Mouse (Mus musculus) liver, embryonic 12.5 days (tissue): ENCODE results near the gene Vps37c. TPM values are rescaled to one million over a fixed set of nuclear protein-coding genes. Genes with fewer than 3 reads are reported as not detected.
A peak's percentile ranks its signal among the peaks of the same experiment; 100 is the strongest.

Experiments used
- ATAC-seq: fragments of 200-750 bp; cut with Nextera tagmentation; 2 replicates; pipeline ENCODE4 v1.8.0; 2017; ENCODE audit warnings: moderate number of reproducible peaks, mild to moderate bottlenecking, moderate library complexity
- H3K27ac ChIP-seq: fragments of 300-500 bp; sonication (generic); 2 replicates; pipeline ENCODE4 v1.5.1; 2016; ENCODE audit warnings: mild to moderate bottlenecking
- H3K27me3 ChIP-seq: fragments of 300-500 bp; sonication (generic); replicated peaks from 2 replicates; pipeline ENCODE4 v1.6.1; 2016; ENCODE audit warnings: mild to moderate bottlenecking, moderate library complexity
- H3K36me3 ChIP-seq: fragments of 300-500 bp; sonication (generic); 2 replicates; pipeline ENCODE4 v1.6.1; 2016; ENCODE audit warnings: mild to moderate bottlenecking, moderate library complexity
- H3K4me1 ChIP-seq: fragments of 300-500 bp; sonication (generic); 2 replicates; pipeline ENCODE4 v1.6.1; 2016
- H3K4me2 ChIP-seq: fragments of 300-500 bp; sonication (generic); 2 replicates; pipeline ENCODE4 v1.6.1; 2016; ENCODE audit warnings: mild to moderate bottlenecking, moderate library complexity
- H3K4me3 ChIP-seq: fragments of 300-500 bp; sonication (generic); 2 replicates; pipeline ENCODE4 v1.5.1; 2016; ENCODE audit warnings: mild to moderate bottlenecking, moderate library complexity
- H3K9ac ChIP-seq: fragments of 300-500 bp; sonication (generic); 2 replicates; pipeline ENCODE4 v1.6.1; 2016; ENCODE audit warnings: mild to moderate bottlenecking, moderate library complexity
- H3K9me3 ChIP-seq: fragments of 300-500 bp; sonication (generic); replicated peaks from 2 replicates; pipeline ENCODE4 v1.6.1; 2016; ENCODE audit warnings: mild to moderate bottlenecking, moderate library complexity
- WGBS: fragments of 180-500 bp; shearing (Covaris S2); methylation state at CpG from one replicate; pipeline ENCODE4 v1.1.7; 2016; ENCODE audit not compliant: insufficient replicate concordance; 5-methylcytosine and 5-hydroxymethylcytosine counted together
- polyA plus RNA-seq: library from polyadenylated mRNA; unstranded; fragments of >200 nt; fragmentation: Nextera tagmentation; extraction: Ambion mirVana; gene quantifications from 2 replicates; pipeline ENCODE4 v1.2.1, GENCODE M21; 2016

Gene Vps37c
- polyA plus RNA-seq, 1 experiment from 2014 or later, result 14.5 TPM

DNA sequence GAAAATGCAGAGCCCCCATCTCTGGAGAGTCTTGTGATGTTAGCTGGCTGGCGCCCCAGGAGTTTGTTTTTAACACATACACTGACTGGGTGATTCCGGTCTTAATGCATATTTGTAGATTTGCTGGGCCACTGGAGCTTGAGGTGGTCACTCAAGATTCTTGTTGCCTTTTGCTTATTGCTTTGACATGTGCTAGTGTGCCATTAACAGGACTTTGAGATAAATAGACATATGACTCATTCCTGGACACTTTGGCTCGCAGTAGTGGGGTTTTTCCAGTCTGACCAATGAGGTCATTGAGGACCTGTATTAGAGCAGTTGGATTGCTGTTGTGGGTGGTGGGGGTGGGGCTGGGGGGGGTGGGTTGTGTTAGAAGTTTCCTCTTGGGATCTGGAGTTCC is 1.8 kb downstream of the Vps37c start:
- H3K27ac ChIP-seq, result peak overlapping the region; percentile 95
- WGBS, result 70% methylated on average over 3 of the region's 3 CpGs
- H3K9ac ChIP-seq, result no peak overlapping the region
- peak overlapping the region; percentile 82 for H3K4me2 ChIP-seq
- no peaks in the 10 kb centered on the region for H3K27me3 ChIP-seq
- peaks cover 3% of the 10 kb centered on the region; the same call in 1 of the 2 replicates for H3K36me3 ChIP-seq
- ATAC-seq, result no peak
- no peaks in the 10 kb centered on the region for H3K9me3 ChIP-seq
- H3K4me3 ChIP-seq, result peak overlapping the region; percentile 79
- peaks cover 73% of the 10 kb centered on the region for H3K4me1 ChIP-seq

DNA sequence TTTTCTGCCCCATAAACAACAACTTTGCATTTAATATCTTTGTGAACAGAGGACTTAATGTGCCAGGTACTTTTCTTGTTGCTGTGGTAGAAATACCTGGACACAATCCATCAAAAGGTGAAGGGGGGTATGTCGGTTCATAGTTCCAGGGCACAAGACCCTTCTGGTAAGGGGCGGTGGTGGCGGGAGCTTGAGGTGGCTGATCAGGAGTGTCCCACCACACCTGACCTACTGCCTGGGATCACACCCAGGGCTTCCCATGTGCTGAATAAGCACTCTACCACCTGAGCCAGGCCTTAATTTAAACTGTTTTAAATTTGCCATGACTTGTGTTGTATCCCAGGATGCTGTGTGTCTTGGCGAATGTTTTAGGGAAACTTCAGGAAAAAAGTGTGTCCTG is 2.6 kb downstream of the Vps37c start:
- Histone ChIP-seq H3K4me2 (peak overlapping the region; percentile 82), H3K27me3 (no peaks in the 10 kb centered on the region), H3K4me1 (peaks cover 73% of the 10 kb centered on the region), H3K9me3 (no peaks in the 10 kb centered on the region), H3K36me3 (peaks cover 3% of the 10 kb centered on the region; the same call in 1 of the 2 replicates), H3K4me3 (0 out of 2 replicates have a peak overlapping the region, but pooled peaks have one; percentile 16), H3K9ac (peak overlapping the region; percentile 55), H3K27ac (peak overlapping the region; percentile 95)
- ATAC-seq, result no peak
- WGBS, result 71% methylated on average over 4 of the region's 4 CpGs

DNA sequence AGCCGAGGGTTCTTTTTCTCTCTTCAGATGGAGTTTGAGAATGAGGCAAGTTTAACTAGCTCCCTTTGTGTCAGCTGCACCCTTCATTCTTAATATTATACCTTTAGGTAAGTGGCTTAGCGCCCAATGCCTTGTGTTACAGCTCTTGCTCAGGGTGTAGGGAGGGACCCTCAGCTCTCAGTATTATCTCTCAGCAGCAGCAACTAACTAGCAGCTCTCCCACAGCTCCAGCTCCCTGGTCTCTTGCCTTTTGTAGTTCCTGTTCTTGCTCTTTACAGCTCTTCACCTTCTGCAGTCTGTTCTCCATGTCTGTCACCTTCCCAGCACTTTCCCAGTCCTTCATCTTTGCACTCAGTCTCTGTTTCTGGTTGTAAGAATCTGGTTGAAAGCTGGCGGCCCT is 3.1 kb downstream of the Vps37c start:
- Histone ChIP-seq H3K4me1 (peaks cover 76% of the 10 kb centered on the region), H3K4me3 (peak overlapping the region; percentile 16), H3K36me3 (peaks cover 3% of the 10 kb centered on the region; the same call in 1 of the 2 replicates), H3K27ac (peak overlapping the region; percentile 95), H3K9me3 (no peaks in the 10 kb centered on the region), H3K27me3 (no peaks in the 10 kb centered on the region), H3K9ac (peak overlapping the region; percentile 55), H3K4me2 (peak overlapping the region; percentile 82)
- ATAC-seq, result peak; percentile 69
- 38% methylated on average over 3 of the region's 3 CpGs for WGBS

DNA sequence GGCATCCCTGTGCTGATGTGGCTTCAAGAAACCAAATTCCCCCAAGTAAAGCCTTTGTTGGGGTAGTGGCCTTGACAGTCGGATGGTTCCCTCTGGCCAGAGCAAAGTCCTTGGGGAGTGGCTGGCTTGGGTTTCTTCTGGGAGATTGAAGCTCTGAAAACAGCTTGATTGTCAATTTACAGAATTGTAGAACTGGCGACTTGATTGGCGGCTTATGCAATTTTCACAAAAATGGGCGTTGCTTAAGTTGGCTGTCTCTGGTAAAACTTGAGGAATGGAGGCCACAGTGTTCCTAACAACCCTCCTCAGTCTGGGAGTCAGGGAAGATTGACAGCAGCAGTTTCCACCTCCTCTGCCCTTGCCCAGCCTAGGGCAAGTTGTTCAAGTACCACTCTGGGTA is 3.8 kb downstream of the Vps37c start:
- ATAC-seq, result no peak
- 0 out of 2 replicates have a peak overlapping the region, but pooled peaks have one; percentile 16 for H3K4me3 ChIP-seq

DNA sequence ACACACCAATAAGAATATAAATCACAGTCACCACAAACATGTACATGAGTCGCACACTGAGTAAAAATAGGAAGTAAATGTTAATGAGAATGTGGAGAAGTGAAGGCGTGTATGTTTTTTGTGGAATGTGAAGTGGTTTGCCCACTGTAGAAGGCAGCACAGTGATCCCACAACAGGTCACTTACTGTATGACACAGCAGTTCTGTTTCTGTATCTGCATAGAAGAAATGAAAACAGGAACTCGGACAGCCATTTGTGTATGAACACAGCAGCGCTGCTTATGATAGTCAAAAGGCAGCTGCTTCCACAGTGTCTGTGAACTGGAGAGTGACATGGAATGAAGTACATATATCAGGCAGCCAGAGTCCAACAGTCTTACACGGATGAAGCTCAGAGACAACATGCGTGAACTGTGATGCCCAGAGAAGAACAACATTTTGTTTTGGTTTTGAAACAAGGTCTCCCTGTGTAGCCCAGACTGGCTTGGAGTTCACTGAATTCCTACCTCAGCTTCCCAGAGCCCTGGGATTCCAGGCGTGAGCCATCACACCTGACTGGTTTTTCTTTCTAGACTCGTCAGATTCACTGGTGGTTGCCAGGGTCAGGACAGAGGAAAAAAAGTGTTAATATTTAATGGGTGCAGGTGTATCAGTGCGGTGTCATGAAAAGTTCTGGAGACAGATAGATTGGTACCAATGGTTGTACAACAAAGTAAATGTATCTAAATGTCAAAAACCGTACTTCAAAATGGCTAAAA is 5.6 kb downstream of the Vps37c start:
- WGBS, result 66% methylated on average over 10 of the region's 10 CpGs
- Histone ChIP-seq H3K27ac (peak overlapping the region; percentile 55), H3K4me1 (peaks cover 92% of the 10 kb centered on the region)

More for the DNA sequence above, 3.8 kb downstream of the Vps37c start:
- Histone ChIP-seq H3K27me3 (no peaks in the 10 kb centered on the region), H3K9me3 (no peaks in the 10 kb centered on the region), H3K36me3 (peaks cover 3% of the 10 kb centered on the region; the same call in 1 of the 2 replicates), H3K9ac (peak overlapping the region; percentile 55), H3K4me1 (peaks cover 83% of the 10 kb centered on the region), H3K4me2 (peak overlapping the region; percentile 82), H3K27ac (peak overlapping the region; percentile 95)
- 73% methylated on average over 4 of the region's 4 CpGs for WGBS

DNA sequence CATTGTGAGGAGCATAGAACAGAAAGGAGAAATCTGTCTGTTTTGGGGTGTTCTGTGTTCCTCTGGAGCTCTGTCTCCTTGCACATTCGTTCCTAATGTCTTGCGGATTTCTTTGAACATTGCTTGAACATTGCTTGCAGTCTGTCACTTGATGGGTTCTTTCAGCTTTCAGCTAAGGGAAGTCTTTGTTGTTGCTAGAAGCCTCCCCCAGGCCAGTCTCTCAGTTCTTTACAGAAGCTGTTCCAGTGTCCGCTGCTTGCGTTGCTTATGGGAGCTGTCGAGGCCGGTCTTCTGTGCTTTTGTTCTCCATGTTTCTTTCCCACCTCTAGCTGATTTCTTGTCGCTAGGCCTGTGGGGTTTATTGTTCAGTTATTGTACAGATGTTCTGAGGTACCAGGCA is 7.3 kb downstream of the Vps37c start:
- Histone ChIP-seq H3K9ac (no peak overlapping the region), H3K36me3 (peaks cover 3% of the 10 kb centered on the region; the same call in 1 of the 2 replicates), H3K27ac (peak overlapping the region; percentile 55), H3K4me2 (no peak overlapping the region), H3K9me3 (no peaks in the 10 kb centered on the region), H3K27me3 (no peaks in the 10 kb centered on the region), H3K4me3 (no peak overlapping the region), H3K4me1 (peaks cover 93% of the 10 kb centered on the region)
- 75% methylated on average over 7 of the region's 7 CpGs for WGBS
- no peak for ATAC-seq

More for the DNA sequence above, 5.6 kb downstream of the Vps37c start:
- H3K9ac ChIP-seq, result no peak overlapping the region
- peaks cover 3% of the 10 kb centered on the region; the same call in 1 of the 2 replicates for H3K36me3 ChIP-seq
- no peak overlapping the region for H3K4me3 ChIP-seq
- ATAC-seq, result no peak
- H3K27me3 ChIP-seq, result no peaks in the 10 kb centered on the region
- H3K4me2 ChIP-seq, result no peak overlapping the region
- H3K9me3 ChIP-seq, result no peaks in the 10 kb centered on the region

DNA sequence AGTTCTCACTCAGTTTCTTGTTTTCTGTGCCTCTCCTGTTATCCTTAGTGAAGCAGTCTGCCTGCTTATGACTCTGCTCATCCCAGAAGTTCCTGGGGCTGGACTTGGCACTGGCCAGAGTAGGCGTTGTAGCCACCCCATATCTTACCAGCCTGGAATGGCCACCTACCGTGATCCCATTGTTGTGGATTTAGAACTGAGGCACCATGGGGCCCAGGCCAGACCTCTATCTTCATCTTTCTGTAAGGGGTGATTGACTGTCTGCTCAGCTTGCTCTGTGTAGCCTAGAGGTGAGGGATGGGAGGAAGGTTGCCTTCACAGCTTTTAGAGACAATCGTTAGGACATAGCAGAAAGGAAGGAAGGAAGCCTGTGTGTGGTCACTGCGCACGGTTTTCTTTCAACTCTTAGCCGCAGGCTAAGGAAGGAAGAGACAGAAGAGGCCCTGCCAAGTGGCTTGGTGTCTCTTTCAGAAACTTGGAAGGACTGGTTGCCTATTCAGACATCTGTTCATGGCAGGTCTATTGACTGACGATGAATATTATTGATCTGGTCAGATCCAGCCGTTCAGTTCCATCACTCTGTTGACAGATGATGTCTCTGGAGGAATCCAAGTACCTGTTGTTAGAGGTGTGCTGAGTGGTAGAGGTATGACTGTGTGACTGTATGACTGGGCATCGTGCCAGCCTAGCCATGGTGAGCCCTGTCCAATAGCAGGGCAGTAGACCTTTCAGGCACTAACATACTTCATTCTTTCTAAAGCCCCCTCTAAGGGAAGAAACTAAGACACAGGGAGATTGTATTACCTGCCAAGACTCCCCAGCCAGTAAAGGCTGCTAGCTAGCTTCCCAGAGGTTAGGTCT is 9.8 kb downstream of the Vps37c start:
- 35% methylated on average over 9 of the region's 9 CpGs for WGBS
- Histone ChIP-seq H3K27me3 (no peaks in the 10 kb centered on the region), H3K4me2 (peak overlapping the region; percentile 36), H3K27ac (peak overlapping the region; percentile 78), H3K9ac (no peak overlapping the region), H3K9me3 (no peaks in the 10 kb centered on the region), H3K36me3 (no peaks in the 10 kb centered on the region), H3K4me1 (peaks cover 89% of the 10 kb centered on the region), H3K4me3 (no peak overlapping the region)
- ATAC-seq, result no peak

DNA sequence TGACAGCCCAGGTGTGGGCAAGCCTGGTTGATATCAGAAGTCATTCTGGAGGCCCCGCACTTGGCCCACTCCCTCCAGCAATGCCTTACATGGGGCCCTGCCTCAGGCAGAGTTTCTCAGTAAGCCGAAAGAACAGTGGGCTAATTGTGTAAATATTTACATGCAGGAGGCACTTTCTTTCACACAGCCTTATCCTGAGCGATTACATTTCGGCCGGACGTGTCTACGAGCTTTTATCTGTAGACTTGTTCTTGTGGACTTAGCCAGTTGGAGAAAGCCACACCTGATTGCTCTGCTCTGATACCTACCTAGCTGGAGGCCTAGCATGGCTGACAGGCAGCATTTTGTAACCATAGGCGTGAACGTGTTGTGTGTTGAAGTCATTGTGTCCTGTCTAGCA is 11.3 kb downstream of the Vps37c start:
- H3K9me3 ChIP-seq, result no peaks in the 10 kb centered on the region
- H3K9ac ChIP-seq, result 0 out of 2 replicates have a peak overlapping the region, but pooled peaks have one; percentile 14
- peak overlapping the region; percentile 36 for H3K4me2 ChIP-seq

DNA sequence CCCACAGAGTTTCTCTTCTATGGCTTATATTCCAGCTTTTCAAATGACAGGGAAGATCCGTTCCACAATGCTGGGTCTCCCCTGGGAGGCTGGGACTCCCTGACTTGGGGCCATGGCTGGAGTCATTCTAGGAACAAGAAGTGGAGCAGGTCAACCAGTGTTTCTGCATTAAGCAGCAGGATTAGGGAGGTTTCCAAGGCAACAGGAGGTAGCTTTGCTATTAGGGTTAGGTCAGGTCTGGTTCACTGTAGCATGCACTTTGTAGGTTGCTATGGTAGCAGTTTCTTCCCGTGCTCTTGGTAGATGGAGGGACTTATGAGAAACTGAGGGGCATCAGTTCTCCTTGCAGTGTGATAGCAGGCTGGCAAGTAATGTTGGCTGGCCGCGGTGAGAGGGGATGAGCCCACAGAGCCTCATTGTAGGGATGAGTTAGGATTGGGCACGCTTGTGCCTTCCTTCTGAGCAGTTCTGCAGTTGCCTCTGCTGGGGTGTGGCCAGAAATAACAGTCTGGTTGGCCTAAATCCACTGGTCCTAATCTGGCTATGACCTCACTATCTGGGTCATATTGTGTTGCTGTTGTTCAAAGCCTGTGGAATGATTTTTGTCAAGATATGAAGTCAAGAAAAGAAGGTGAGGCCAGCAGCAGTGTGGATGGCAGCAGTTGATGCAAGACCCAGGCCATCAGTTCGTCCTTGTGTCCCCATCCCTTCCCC is 12.6 kb downstream of the Vps37c start:
- Histone ChIP-seq H3K4me1 (peaks cover 89% of the 10 kb centered on the region), H3K4me2 (no peak overlapping the region), H3K4me3 (no peak overlapping the region), H3K27ac (peak overlapping the region; percentile 32; the same call in 1 of the 2 replicates), H3K36me3 (peaks cover 4% of the 10 kb centered on the region), H3K9ac (no peak overlapping the region), H3K27me3 (no peaks in the 10 kb centered on the region), H3K9me3 (no peaks in the 10 kb centered on the region)
- no peak for ATAC-seq
- whole genome bisulfite sequencing, result 70% methylated on average over 6 of the region's 6 CpGs

More for the DNA sequence above, 11.3 kb downstream of the Vps37c start:
- Histone ChIP-seq H3K4me3 (no peak overlapping the region), H3K27ac (peak overlapping the region; percentile 78; the same call in 1 of the 2 replicates), H3K36me3 (no peaks in the 10 kb centered on the region), H3K27me3 (no peaks in the 10 kb centered on the region), H3K4me1 (peaks cover 93% of the 10 kb centered on the region)
- WGBS, result 20% methylated on average over 9 of the region's 9 CpGs
- peak; percentile 73 for ATAC-seq

DNA sequence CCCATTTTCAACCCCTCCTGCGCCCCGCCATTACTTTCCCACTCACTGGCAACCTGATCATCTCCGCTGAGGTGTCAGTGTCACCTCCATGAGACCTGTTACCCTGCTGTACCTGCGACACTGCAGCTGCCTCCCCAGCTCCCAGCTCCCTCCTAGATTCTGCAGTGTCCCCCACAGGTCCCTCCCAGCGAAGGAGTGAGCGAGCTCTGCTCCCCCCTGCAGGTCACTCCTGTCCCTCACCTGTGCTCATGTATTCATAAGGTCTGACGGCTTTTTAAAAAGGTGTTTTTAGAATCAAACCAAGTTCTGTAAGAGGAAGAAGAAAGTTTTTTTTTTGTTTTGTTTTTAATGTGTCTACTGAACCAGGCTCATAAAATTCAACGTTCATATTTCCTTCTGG is 13.6 kb downstream of the Vps37c start:
- H3K27me3 ChIP-seq, result no peaks in the 10 kb centered on the region
- H3K9me3 ChIP-seq, result no peaks in the 10 kb centered on the region
- peaks cover 80% of the 10 kb centered on the region for H3K4me1 ChIP-seq
- WGBS, result 76% methylated on average over 8 of the region's 8 CpGs
- no peak overlapping the region for H3K4me3 ChIP-seq
- no peak for ATAC-seq
- H3K27ac ChIP-seq, result no peak overlapping the region
- H3K9ac ChIP-seq, result no peak overlapping the region
- H3K4me2 ChIP-seq, result no peak overlapping the region
- peaks cover 13% of the 10 kb centered on the region for H3K36me3 ChIP-seq

DNA sequence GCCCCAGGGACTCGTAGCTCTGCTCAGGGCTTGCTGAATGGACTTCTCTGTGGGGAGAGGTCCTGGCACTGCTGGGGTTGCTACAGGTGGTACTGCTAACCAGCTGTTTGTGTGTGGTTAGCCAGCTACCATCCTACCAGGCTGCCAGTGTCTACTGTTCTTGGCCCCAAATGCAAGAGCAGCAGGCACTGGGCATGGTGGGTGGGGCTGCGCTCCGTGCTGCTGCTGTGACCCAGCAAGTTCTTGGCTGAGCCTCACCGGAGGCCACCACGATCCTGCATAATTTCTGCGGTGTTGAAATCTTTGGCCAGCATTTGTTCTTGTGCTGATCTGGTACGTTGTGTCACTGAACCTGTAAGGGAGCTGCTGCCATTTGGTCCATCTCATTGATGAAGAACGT is 14.9 kb downstream of the Vps37c start:
- 72% methylated on average over 8 of the region's 8 CpGs for WGBS
- ATAC-seq, result no peak
- no peak overlapping the region for H3K4me3 ChIP-seq
- peaks cover 66% of the 10 kb centered on the region for H3K4me1 ChIP-seq
- H3K36me3 ChIP-seq, result peaks cover 27% of the 10 kb centered on the region
- no peak overlapping the region for H3K27ac ChIP-seq
- no peaks in the 10 kb centered on the region for H3K9me3 ChIP-seq
- H3K27me3 ChIP-seq, result no peaks in the 10 kb centered on the region
- no peak overlapping the region for H3K4me2 ChIP-seq
- H3K9ac ChIP-seq, result no peak overlapping the region
